Mouse (Mus musculus): ENCODE measurements around the gene Slc25a40. TPM values are rescaled to one million over a fixed set of nuclear protein-coding genes. Genes with fewer than 3 reads are reported as not detected.

Slc25a40 gene
- polyA plus RNA-seq (2015; fragmentation: Illumina TruSeq; extraction: RNeasy Lipid Tissue Mini Kit (QIAGEN cat#74804); ENCODE audit: insufficient read depth, low read depth, low replicate concordance): 3.2 TPM

DNA sequence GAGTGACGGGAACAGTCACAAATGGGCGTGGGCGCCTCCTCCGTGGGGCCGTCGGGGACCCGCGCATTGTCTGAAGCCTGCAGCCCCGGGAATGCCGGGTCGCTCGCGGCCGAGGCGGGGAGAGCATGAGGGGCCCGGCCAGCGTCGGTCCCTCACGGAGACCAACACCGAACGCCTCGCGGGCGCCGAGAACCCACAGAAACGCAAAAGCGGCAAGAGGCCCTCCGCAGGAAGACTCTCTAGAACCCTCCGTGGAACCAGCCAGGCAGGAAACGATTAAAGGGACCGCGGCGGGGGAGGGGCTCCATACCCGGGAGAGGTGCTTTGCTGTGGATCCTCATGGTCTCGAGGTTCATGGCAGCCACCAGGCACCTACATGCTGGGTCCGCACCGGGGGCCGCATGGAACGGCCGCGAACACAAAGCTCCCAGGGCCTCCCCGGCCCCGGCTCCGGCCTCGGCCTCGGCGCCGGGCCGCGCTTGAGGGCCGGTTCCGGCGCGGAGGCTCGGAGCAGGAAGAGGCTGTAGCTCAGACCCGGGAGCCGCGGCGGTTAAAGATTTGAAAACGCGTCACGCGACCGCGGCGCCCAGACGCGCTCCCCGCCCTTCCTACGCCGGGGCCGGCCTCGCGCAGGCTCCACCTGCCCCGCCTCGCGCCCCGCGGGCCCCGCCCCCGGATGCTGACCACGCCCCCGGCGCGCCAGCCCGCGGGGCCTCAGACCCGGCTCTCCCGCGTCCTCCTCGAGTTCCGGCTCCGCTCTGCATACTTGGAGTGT lies at the start of gene Slc25a40, which contains the start of gene Dbf4:
TSS of gene Slc25a40 (plus strand) at position 694 of the 775 bp plus-strand sequence.
TSS of gene Dbf4 (minus strand) at position 560 of the 775 bp plus-strand sequence.

Other genes starting within 250 kb of the Slc25a40 start
- 1.6 TPM for gene Adam22, start 54.7 kb upstream of the Slc25a40 start, polyA plus RNA-seq (2015; fragmentation: Illumina TruSeq; extraction: RNeasy Lipid Tissue Mini Kit (QIAGEN cat#74804); ENCODE audit: insufficient read depth, low read depth, low replicate concordance)
- gene Dbf4, start 134 bp upstream of the Slc25a40 start, polyA plus RNA-seq (2015; fragmentation: Illumina TruSeq; extraction: RNeasy Lipid Tissue Mini Kit (QIAGEN cat#74804); ENCODE audit: insufficient read depth, low read depth, low replicate concordance): 0.78 TPM
- gene Rundc3b, start 200.1 kb downstream of the Slc25a40 start, polyA plus RNA-seq (2015; fragmentation: Illumina TruSeq; extraction: RNeasy Lipid Tissue Mini Kit (QIAGEN cat#74804); ENCODE audit: insufficient read depth, low read depth, low replicate concordance): 1.3 TPM
- 5.2 TPM for gene Abcb1a, start 237.2 kb downstream of the Slc25a40 start, polyA plus RNA-seq (2015; fragmentation: Illumina TruSeq; extraction: RNeasy Lipid Tissue Mini Kit (QIAGEN cat#74804); ENCODE audit: insufficient read depth, low read depth, low replicate concordance)

Measured in pancreas, adult 10 weeks (tissue).